Mouse (Mus musculus) spleen, postnatal 4 days (tissue): ENCODE measurements at regions not wholly inside any gene's neighbourhood (a gene's known extent, or its start where the extent isn't known, plus 50 kb on each side); places are given as distances from the start of the nearest gene placed in this dataset.

ENCODE experiments used
- DNase-seq, 2 experiments: peaks; one replicate each; pipeline ENCODE4 v3.0.0; 2022; ENCODE audit warnings: low spot score in 2 of 2

- DNase-seq: no peak
These were observed 428.2 kb upstream of the Ccnh start for GRCm38 (mm10) chr13:84760978-84761377.

- DNase-seq: no peak
These were observed 427.4 kb upstream of the Ccnh start for GRCm38 (mm10) chr13:84761821-84762220.

GRCm38 (mm10) chr13:84763916-84764315 lies 425.3 kb upstream of the Ccnh start:
- DNase-seq: no peak

- DNase-seq: no peak
These were observed 417.3 kb upstream of the Ccnh start for GRCm38 (mm10) chr13:84771956-84772355.

GRCm38 (mm10) chr13:84783017-84783937 lies 405.9 kb upstream of the Ccnh start:
- no peak for DNase-seq

GRCm38 (mm10) chr13:84804241-84804980 lies 384.8 kb upstream of the Ccnh start:
- DNase-seq: no peak

GRCm38 (mm10) chr13:84805190-84805589 lies 384.0 kb upstream of the Ccnh start:
- DNase-seq: no peak

- no peak for DNase-seq
These were observed 379.6 kb upstream of the Ccnh start for GRCm38 (mm10) chr13:84809605-84810004.
